Mouse (Mus musculus): ENCODE measurements around the gene Emsy. TPM values are rescaled to one million over a fixed set of nuclear protein-coding genes. Genes with fewer than 3 reads are reported as not detected.

Gene Emsy
- polyA plus RNA-seq, 1 experiment from 2014 or later, result 14.1 TPM

DNA sequence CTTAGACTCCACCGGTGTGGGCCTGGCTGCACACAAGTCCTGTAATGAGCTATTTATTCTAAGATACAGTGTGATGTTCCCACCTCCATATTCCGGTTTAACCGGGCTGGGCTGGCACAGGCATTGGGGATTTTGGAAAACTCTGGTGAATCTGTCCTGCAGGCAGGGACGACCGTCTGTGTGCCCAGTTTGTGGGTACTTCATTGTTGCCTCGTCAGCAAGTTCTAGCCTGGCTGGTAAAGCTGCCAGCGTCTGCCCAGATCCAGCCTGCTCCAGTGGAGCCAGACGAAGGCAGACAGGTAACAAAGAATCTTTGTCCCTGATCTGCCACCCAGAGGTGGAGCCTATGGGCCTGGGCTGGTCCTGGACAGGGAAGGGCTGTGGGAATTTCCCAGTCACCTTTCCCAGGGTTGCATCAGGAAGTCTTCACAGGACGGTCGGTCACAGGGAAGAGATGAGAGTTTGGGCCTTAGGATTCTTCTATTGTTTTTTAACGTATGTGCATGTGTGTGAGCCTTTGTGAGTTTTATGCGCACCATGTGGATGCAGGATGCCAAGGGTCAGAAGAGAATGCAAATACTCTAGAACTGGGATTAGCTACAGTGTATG is 94.9 kb downstream of the Emsy start:
- Histone ChIP-seq H3K4me3 (replicated peaks; ENCODE audit: low read depth, low read length) (no peak overlapping the region), H3K4me1 (replicated peaks; ENCODE audit: insufficient read depth, low read length) (peaks cover 2% of the 10 kb centered on the region; the same call in 1 of the 2 replicates), H3K9ac (ENCODE audit: low read depth, low read length) (no peak overlapping the region), H3K27me3 (ENCODE audit: insufficient read depth, low read length) (no peaks in the 10 kb centered on the region), H3K9me3 (replicated peaks; ENCODE audit: low read length) (no peaks in the 10 kb centered on the region), H3K27ac (no peak overlapping the region), H3K4me2 (ENCODE audit: low read length) (no peak overlapping the region), H3K36me3 (ENCODE audit: insufficient read depth, low read length) (no peaks in the 10 kb centered on the region)
- DNase-seq (ENCODE audit: low spot score) (no peak), ATAC-seq (replicated peaks; ENCODE audit: low FRiP score, low read depth) (no peak)
- TF ChIP-seq CTCF (IDR thresholded peaks at IDR 0.05; ENCODE audit: low read depth), result no peak
- WGBS, result 78% methylated on average over 12 of the region's 12 CpGs

DNA sequence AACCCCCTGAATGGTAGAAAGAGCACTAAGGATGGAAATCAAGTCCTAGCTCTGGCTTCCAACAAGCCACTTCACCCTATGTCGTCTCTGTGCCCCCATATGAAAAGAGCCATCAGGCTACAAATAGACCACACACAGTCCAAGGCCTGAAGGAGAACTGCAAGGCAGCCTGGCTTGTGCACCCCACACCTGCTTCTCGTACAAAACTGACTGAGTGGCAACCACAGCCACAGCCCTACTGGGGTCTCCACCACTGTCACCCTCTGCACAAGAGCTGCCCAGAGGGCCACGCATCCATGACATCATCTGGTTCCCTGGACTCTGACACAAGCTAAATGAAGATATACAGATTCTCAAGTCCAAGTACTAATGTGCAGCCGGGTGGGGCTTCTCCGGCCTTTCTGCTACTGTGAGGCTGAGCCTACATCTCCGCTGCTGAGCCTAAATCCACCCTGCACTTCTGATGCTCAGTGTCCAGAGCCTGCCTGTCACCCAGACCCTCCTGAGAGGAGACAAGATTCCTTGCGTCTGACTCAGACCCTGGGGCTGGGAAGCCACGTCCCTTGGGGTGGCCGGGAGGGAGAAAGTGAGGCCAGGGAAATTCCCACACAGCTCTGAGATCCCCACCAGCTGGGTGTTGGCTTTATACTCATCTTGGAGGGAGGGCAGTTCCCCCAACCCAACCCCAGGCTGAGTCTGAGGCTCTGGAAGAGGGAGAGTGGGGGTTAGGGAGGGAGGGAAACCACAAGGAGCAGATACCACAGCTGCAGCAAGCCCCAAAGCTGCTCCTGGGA is 98.3 kb downstream of the Emsy start:
- H3K36me3 ChIP-seq (ENCODE audit: insufficient read depth, low read length), result no peaks in the 10 kb centered on the region
- no peaks in the 10 kb centered on the region for H3K9me3 ChIP-seq (replicated peaks; ENCODE audit: low read length)
- no peaks in the 10 kb centered on the region for H3K27me3 ChIP-seq (ENCODE audit: insufficient read depth, low read length)
- peak overlapping the region; percentile 70 for H3K27ac ChIP-seq
- no peak for TF ChIP-seq CTCF (IDR thresholded peaks at IDR 0.05; ENCODE audit: low read depth)
- no peaks in the 10 kb centered on the region for H3K4me1 ChIP-seq (replicated peaks; ENCODE audit: insufficient read depth, low read length)
- 68% methylated on average over 9 of the region's 9 CpGs for WGBS
- H3K4me2 ChIP-seq (ENCODE audit: low read length), result no peak overlapping the region
- peak; percentile 50 for ATAC-seq (replicated peaks; ENCODE audit: low FRiP score, low read depth)
- no peak overlapping the region for H3K4me3 ChIP-seq (replicated peaks; ENCODE audit: low read depth, low read length)
- DNase-seq (ENCODE audit: low spot score), result peak; percentile 79
- peak overlapping the region; percentile 5; the same call in 1 of the 2 replicates for H3K9ac ChIP-seq (ENCODE audit: low read depth, low read length)

DNA sequence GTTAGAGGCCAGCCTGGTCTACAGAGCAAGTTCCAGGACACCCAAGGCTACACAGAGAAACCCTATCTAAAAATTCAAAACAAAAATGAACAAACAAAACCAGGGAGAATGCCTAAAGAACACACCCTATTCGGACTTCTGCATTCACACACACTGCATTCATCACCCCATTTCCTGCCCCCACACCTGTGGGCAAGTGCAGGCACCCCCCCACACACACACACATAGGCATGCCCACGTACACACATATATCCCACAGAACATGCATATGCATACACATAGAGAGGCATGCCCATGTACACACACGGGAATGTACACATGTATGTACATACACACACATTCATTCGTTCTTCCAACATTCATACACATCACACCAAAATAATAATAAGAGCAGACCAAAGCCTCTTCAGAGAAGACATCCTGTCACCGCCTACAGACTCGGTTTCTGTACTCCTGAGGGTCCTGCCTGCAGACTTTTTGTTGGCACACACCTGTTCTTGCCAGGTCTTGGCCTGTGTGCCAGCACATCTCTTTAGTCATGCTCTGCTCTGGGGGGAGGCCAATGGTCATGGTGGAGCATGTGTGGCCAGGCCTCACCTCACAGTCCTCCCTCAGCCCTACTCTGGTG is 99.7 kb downstream of the Emsy start:
- H3K9me3 ChIP-seq (replicated peaks; ENCODE audit: low read length), result no peaks in the 10 kb centered on the region
- no peaks in the 10 kb centered on the region for H3K27me3 ChIP-seq (ENCODE audit: insufficient read depth, low read length)
- H3K36me3 ChIP-seq (ENCODE audit: insufficient read depth, low read length), result no peaks in the 10 kb centered on the region
- no peak for TF ChIP-seq CTCF (IDR thresholded peaks at IDR 0.05; ENCODE audit: low read depth)
- H3K4me2 ChIP-seq (ENCODE audit: low read length), result no peak overlapping the region
- H3K4me1 ChIP-seq (replicated peaks; ENCODE audit: insufficient read depth, low read length), result no peaks in the 10 kb centered on the region
- DNase-seq (ENCODE audit: low spot score) (no peak), ATAC-seq (replicated peaks; ENCODE audit: low FRiP score, low read depth) (no peak)
- no peak overlapping the region for H3K27ac ChIP-seq
- 89% methylated on average over 6 of the region's 6 CpGs for WGBS
- no peak overlapping the region for H3K4me3 ChIP-seq (replicated peaks; ENCODE audit: low read depth, low read length)
- no peak overlapping the region for H3K9ac ChIP-seq (ENCODE audit: low read depth, low read length)

DNA sequence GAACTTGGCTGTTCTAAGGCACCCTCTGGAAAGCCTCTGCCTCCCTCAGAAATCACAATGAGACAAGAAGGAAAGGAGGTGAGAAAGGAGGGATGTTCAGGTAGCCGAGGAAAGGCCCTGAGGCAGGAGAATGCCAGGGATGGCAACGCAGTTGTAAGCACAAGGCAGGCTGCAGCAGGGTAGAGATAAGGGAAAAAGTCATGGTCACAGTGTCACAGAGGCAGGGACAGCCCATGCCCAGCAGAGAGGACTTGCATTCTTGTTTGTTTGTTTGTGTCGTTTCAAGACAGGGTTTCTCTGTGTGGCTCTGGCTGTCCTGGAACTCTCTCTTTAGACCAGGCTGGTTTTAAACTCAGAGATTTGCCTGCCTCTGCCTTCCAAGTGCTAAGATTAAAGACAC is 105.5 kb downstream of the Emsy start:
- H3K4me1 ChIP-seq (replicated peaks; ENCODE audit: insufficient read depth, low read length), result peaks cover 6% of the 10 kb centered on the region; the same call in 1 of the 2 replicates
- no peak overlapping the region for H3K9ac ChIP-seq (ENCODE audit: low read depth, low read length)
- ATAC-seq (replicated peaks; ENCODE audit: low FRiP score, low read depth), result no peak
- H3K4me3 ChIP-seq (replicated peaks; ENCODE audit: low read depth, low read length), result no peak overlapping the region
- H3K27ac ChIP-seq, result peak overlapping the region; percentile 40; the same call in 1 of the 2 replicates
- no peak for DNase-seq (ENCODE audit: low spot score)
- WGBS, result 68% methylated on average over 3 of the region's 3 CpGs
- no peak overlapping the region for H3K4me2 ChIP-seq (ENCODE audit: low read length)
- no peaks in the 10 kb centered on the region for H3K27me3 ChIP-seq (ENCODE audit: insufficient read depth, low read length)
- no peak for TF ChIP-seq CTCF (IDR thresholded peaks at IDR 0.05; ENCODE audit: low read depth)
- H3K36me3 ChIP-seq (ENCODE audit: insufficient read depth, low read length), result no peaks in the 10 kb centered on the region
- H3K9me3 ChIP-seq (replicated peaks; ENCODE audit: low read length), result no peaks in the 10 kb centered on the region

DNA sequence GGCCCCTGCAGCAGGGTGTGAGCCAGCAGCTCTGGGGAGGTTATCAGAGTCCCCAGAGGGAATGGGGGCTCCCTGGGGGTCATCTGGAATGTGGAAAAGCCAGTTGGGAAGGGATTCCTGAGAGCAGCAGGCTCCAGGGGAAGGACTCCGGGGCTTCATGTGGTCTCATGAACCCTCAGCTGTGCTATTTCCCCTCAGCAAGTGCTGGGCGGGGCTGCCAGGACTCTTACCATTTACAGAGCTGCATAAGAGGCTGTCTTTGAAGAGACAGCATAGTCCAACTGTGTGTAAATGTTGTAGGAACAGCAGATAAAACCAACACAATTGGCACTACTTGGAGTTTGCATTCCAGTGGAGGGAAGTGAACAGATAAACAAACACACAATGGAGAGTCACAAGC is 106.0 kb downstream of the Emsy start:
- H3K4me1 ChIP-seq (replicated peaks; ENCODE audit: insufficient read depth, low read length), result peaks cover 6% of the 10 kb centered on the region; the same call in 1 of the 2 replicates
- H3K9me3 ChIP-seq (replicated peaks; ENCODE audit: low read length), result no peaks in the 10 kb centered on the region
- DNase-seq (ENCODE audit: low spot score) (peak; percentile 38), ATAC-seq (replicated peaks; ENCODE audit: low FRiP score, low read depth) (no peak)
- no peak for TF ChIP-seq CTCF (IDR thresholded peaks at IDR 0.05; ENCODE audit: low read depth)
- H3K36me3 ChIP-seq (ENCODE audit: insufficient read depth, low read length), result no peaks in the 10 kb centered on the region
- no peak overlapping the region for H3K9ac ChIP-seq (ENCODE audit: low read depth, low read length)
- WGBS, result 40% methylated on average over 2 of the region's 2 CpGs
- peak overlapping the region; percentile 40; the same call in 1 of the 2 replicates for H3K27ac ChIP-seq
- H3K27me3 ChIP-seq (ENCODE audit: insufficient read depth, low read length), result no peaks in the 10 kb centered on the region
- no peak overlapping the region for H3K4me2 ChIP-seq (ENCODE audit: low read length)
- no peak overlapping the region for H3K4me3 ChIP-seq (replicated peaks; ENCODE audit: low read depth, low read length)

DNA sequence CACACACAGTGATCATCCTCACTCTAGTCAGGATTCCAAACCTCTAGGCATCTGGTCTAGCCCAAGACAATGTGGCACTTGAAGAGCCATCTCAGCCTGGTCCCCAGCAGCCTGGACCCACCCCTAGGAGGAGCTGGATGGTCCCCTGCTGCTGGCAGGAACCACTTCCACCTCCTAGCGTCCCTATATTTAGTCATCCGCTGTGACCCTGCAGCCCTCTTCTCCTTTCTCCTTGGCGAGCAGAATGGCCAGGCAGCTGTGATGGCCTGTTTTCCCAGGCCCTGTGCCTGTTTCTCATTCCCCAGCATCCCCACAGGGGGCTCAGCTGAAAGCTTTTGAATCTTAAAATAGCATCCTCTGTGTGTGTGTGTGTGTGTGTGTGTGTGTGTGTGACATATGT is 107.7 kb downstream of the Emsy start:
- no peak overlapping the region for H3K9ac ChIP-seq (ENCODE audit: low read depth, low read length)
- no peaks in the 10 kb centered on the region for H3K27me3 ChIP-seq (ENCODE audit: insufficient read depth, low read length)
- H3K4me3 ChIP-seq (replicated peaks; ENCODE audit: low read depth, low read length), result no peak overlapping the region
- peaks cover 10% of the 10 kb centered on the region; the same call in 1 of the 2 replicates for H3K4me1 ChIP-seq (replicated peaks; ENCODE audit: insufficient read depth, low read length)
- WGBS, result 47% methylated on average over 3 of the region's 3 CpGs
- no peak for TF ChIP-seq CTCF (IDR thresholded peaks at IDR 0.05; ENCODE audit: low read depth)
- H3K9me3 ChIP-seq (replicated peaks; ENCODE audit: low read length), result no peaks in the 10 kb centered on the region
- DNase-seq (ENCODE audit: low spot score), result peak; percentile 19
- ATAC-seq (replicated peaks; ENCODE audit: low FRiP score, low read depth), result no peak
- H3K4me2 ChIP-seq (ENCODE audit: low read length), result no peak overlapping the region
- H3K27ac ChIP-seq, result no peak overlapping the region
- no peaks in the 10 kb centered on the region for H3K36me3 ChIP-seq (ENCODE audit: insufficient read depth, low read length)
